Mouse (Mus musculus) forebrain, embryonic 15.5 days (tissue): Measurements from ENCODE around the gene Fam20b. TPM values are rescaled to one million over a fixed set of nuclear protein-coding genes. Genes with fewer than 3 reads are reported as not detected.

Experiments used
- ATAC-seq: fragments of 200-750 bp; cut with Nextera tagmentation; replicated peaks from 2 replicates; pipeline ENCODE4 v1.8.0; 2017; ENCODE audit warnings: mild to moderate bottlenecking, moderate TSS enrichment, moderate library complexity
- H3K27ac ChIP-seq: fragments of 300-500 bp; sonication (generic); replicated peaks from 2 replicates; pipeline ENCODE4 v1.5.1; 2015; ENCODE audit warnings: mild to moderate bottlenecking, inconsistent platforms
- H3K27me3 ChIP-seq: fragments of 300-500 bp; sonication (generic); 2 replicates; pipeline ENCODE4 v1.6.1; 2015; ENCODE audit warnings: inconsistent platforms
- H3K36me3 ChIP-seq: fragments of 300-500 bp; sonication (generic); 2 replicates; pipeline ENCODE4 v1.6.1; 2015; ENCODE audit warnings: mild to moderate bottlenecking, inconsistent platforms
- H3K4me1 ChIP-seq: fragments of 300-500 bp; sonication (generic); 2 replicates; pipeline ENCODE4 v1.6.1; 2015; ENCODE audit warnings: inconsistent platforms
- H3K4me2 ChIP-seq: fragments of 300-500 bp; sonication (generic); replicated peaks from 2 replicates; pipeline ENCODE4 v1.6.1; 2015; ENCODE audit warnings: mild to moderate bottlenecking, inconsistent platforms
- H3K4me3 ChIP-seq: fragments of 300-500 bp; sonication (generic); 2 replicates; pipeline ENCODE4 v1.5.1; 2015; ENCODE audit warnings: mild to moderate bottlenecking, inconsistent platforms
- H3K9ac ChIP-seq: fragments of 300-500 bp; sonication (generic); replicated peaks from 2 replicates; pipeline ENCODE4 v1.6.1; 2015; ENCODE audit warnings: mild to moderate bottlenecking, inconsistent platforms
- H3K9me3 ChIP-seq: fragments of 300-500 bp; sonication (generic); 2 replicates; pipeline ENCODE4 v1.6.1; 2016; ENCODE audit warnings: inconsistent platforms
- WGBS: fragments of 180-500 bp; shearing (Covaris S2); methylation state at CpG from one replicate; pipeline ENCODE4 v1.1.7; 2015; ENCODE audit warnings: mixed read lengths; 5-methylcytosine and 5-hydroxymethylcytosine counted together
- polyA plus RNA-seq: library from polyadenylated mRNA; unstranded; fragments of >200 nt; fragmentation: Nextera tagmentation; extraction: Ambion mirVana; gene quantifications from 2 replicates; pipeline ENCODE4 v1.2.1, GENCODE M21; 2015

The Fam20b gene
- polyA plus RNA-seq, 1 experiment from 2014 or later = 27.8 TPM

- no peak overlapping the region for H3K27ac ChIP-seq
- H3K4me1 ChIP-seq = peaks cover 13% of the 10 kb centered on the region
- no peaks in the 10 kb centered on the region; the same call in 1 of the 2 replicates for H3K27me3 ChIP-seq
- no peak overlapping the region for H3K4me2 ChIP-seq
- H3K9me3 ChIP-seq = no peaks in the 10 kb centered on the region
- WGBS = 75% methylated on average over 5 of the region's 5 CpGs
- ATAC-seq = no peak
- H3K4me3 ChIP-seq = no peak overlapping the region
- H3K36me3 ChIP-seq = peaks cover 9% of the 10 kb centered on the region; the same call in 1 of the 2 replicates
- H3K9ac ChIP-seq = no peak overlapping the region
These were observed 42.3 kb downstream of the Fam20b start for GRCm38 (mm10) chr1:156676596-156676995.

- ATAC-seq = no peak
- H3K9me3 ChIP-seq = no peaks in the 10 kb centered on the region
- no peak overlapping the region for H3K4me2 ChIP-seq
- no peaks in the 10 kb centered on the region; the same call in 1 of the 2 replicates for H3K27me3 ChIP-seq
- 44% methylated on average over 12 of the region's 12 CpGs for whole genome bisulfite sequencing
- no peak overlapping the region for H3K27ac ChIP-seq
- H3K36me3 ChIP-seq = peaks cover 6% of the 10 kb centered on the region; the same call in 1 of the 2 replicates
- H3K9ac ChIP-seq = no peak overlapping the region
- peaks cover 13% of the 10 kb centered on the region for H3K4me1 ChIP-seq
- H3K4me3 ChIP-seq = no peak overlapping the region
These were observed 42.7 kb downstream of the Fam20b start for GRCm38 (mm10) chr1:156676171-156676570.

- peak within 1 kb of the TSS; percentile 52 for H3K4me3 ChIP-seq
- H3K9me3 ChIP-seq = no peaks in the 10 kb centered on the region
- no peak within 1 kb of the TSS for H3K27ac ChIP-seq
- WGBS = 6% methylated on average over 37 of the region's 37 CpGs
- peaks cover 13% of the 10 kb centered on the region for H3K4me1 ChIP-seq
- no peaks in the 10 kb centered on the region; the same call in 1 of the 2 replicates for H3K27me3 ChIP-seq
- H3K4me2 ChIP-seq = peak within 1 kb of the TSS; percentile 97
- peak within 1 kb of the TSS; percentile 50 for H3K9ac ChIP-seq
- peak; percentile 78 for ATAC-seq
- no peaks in the 10 kb centered on the region for H3K36me3 ChIP-seq
These were observed 44.5 kb downstream of the Fam20b start, which contains the start of gene Tor3a for GRCm38 (mm10) chr1:156674195-156675000. Gene Tor3a, minus strand, starts transcription at chr1:156674356.

- peak; percentile 42 for ATAC-seq
- 2% methylated on average over 29 of the region's 29 CpGs for WGBS
- H3K4me2 ChIP-seq = peak overlapping the region; percentile 97
These were observed 45.3 kb downstream of the Fam20b start for GRCm38 (mm10) chr1:156673476-156674194.

GRCm38 (mm10) chr1:156672720-156673475 is 46.0 kb downstream of the Fam20b start:
- Histone ChIP-seq H3K9me3 (no peaks in the 10 kb centered on the region), H3K4me1 (peaks cover 13% of the 10 kb centered on the region), H3K27ac (no peak overlapping the region), H3K4me2 (peak overlapping the region; percentile 97), H3K27me3 (no peaks in the 10 kb centered on the region; the same call in 1 of the 2 replicates), H3K4me3 (peak overlapping the region; percentile 52), H3K36me3 (no peaks in the 10 kb centered on the region), H3K9ac (0 out of 2 replicates have a peak overlapping the region, but pooled peaks have one; percentile 50)
- WGBS = 8% methylated on average over 14 of the region's 14 CpGs
- no peak for ATAC-seq

More at GRCm38 (mm10) chr1:156673476-156674194, 45.3 kb downstream of the Fam20b start:
- no peaks in the 10 kb centered on the region; the same call in 1 of the 2 replicates for H3K27me3 ChIP-seq
- H3K27ac ChIP-seq = no peak overlapping the region
- H3K36me3 ChIP-seq = no peaks in the 10 kb centered on the region
- H3K4me1 ChIP-seq = peaks cover 13% of the 10 kb centered on the region
- H3K9me3 ChIP-seq = no peaks in the 10 kb centered on the region
- H3K4me3 ChIP-seq = peak overlapping the region; percentile 52
- peak overlapping the region; percentile 50 for H3K9ac ChIP-seq

- H3K4me3 ChIP-seq = no peak overlapping the region
- H3K4me2 ChIP-seq = no peak overlapping the region
- H3K27ac ChIP-seq = no peak overlapping the region
- H3K27me3 ChIP-seq = no peaks in the 10 kb centered on the region; the same call in 1 of the 2 replicates
- H3K4me1 ChIP-seq = peaks cover 13% of the 10 kb centered on the region
- H3K36me3 ChIP-seq = no peaks in the 10 kb centered on the region
- ATAC-seq = no peak
- WGBS = 92% methylated on average over 3 of the region's 3 CpGs
- H3K9ac ChIP-seq = no peak overlapping the region
- no peaks in the 10 kb centered on the region for H3K9me3 ChIP-seq
These were observed 47.0 kb downstream of the Fam20b start for GRCm38 (mm10) chr1:156671921-156672320.

GRCm38 (mm10) chr1:156669208-156669983 is 49.5 kb downstream of the Fam20b start:
- H3K9me3 ChIP-seq = no peaks in the 10 kb centered on the region
- H3K9ac ChIP-seq = no peak overlapping the region
- H3K36me3 ChIP-seq = no peaks in the 10 kb centered on the region
- H3K4me3 ChIP-seq = no peak overlapping the region
- H3K4me2 ChIP-seq = no peak overlapping the region
- H3K27ac ChIP-seq = no peak overlapping the region
- ATAC-seq = no peak
- peaks cover 11% of the 10 kb centered on the region for H3K4me1 ChIP-seq
- 47% methylated on average over 11 of the region's 11 CpGs for WGBS
- H3K27me3 ChIP-seq = no peaks in the 10 kb centered on the region; the same call in 1 of the 2 replicates

- no peaks in the 10 kb centered on the region for H3K9me3 ChIP-seq
- H3K4me3 ChIP-seq = no peak overlapping the region
- H3K27ac ChIP-seq = no peak overlapping the region
- no peaks in the 10 kb centered on the region; the same call in 1 of the 2 replicates for H3K27me3 ChIP-seq
- H3K9ac ChIP-seq = no peak overlapping the region
- WGBS = 41% methylated on average over 5 of the region's 5 CpGs
- H3K4me2 ChIP-seq = no peak overlapping the region
- no peaks in the 10 kb centered on the region for H3K36me3 ChIP-seq
- peaks cover 3% of the 10 kb centered on the region; the same call in 1 of the 2 replicates for H3K4me1 ChIP-seq
- ATAC-seq = no peak
These were observed 50.3 kb downstream of the Fam20b start for GRCm38 (mm10) chr1:156668602-156669001.

GRCm38 (mm10) chr1:156667141-156667926 is 51.6 kb downstream of the Fam20b start:
- no peaks in the 10 kb centered on the region for H3K27me3 ChIP-seq
- H3K4me1 ChIP-seq = no peaks in the 10 kb centered on the region
- H3K4me3 ChIP-seq = no peak overlapping the region
- no peak overlapping the region for H3K9ac ChIP-seq
- no peaks in the 10 kb centered on the region for H3K36me3 ChIP-seq
- no peak overlapping the region for H3K4me2 ChIP-seq
- WGBS = 89% methylated on average over 23 of the region's 23 CpGs
- H3K9me3 ChIP-seq = no peaks in the 10 kb centered on the region
- no peak for ATAC-seq
- no peak overlapping the region for H3K27ac ChIP-seq

GRCm38 (mm10) chr1:156665777-156666176 is 53.1 kb downstream of the Fam20b start:
- Histone ChIP-seq H3K36me3 (peaks cover 4% of the 10 kb centered on the region; the same call in 1 of the 2 replicates), H3K27me3 (no peaks in the 10 kb centered on the region), H3K9ac (no peak overlapping the region), H3K4me1 (no peaks in the 10 kb centered on the region), H3K27ac (no peak overlapping the region), H3K9me3 (no peaks in the 10 kb centered on the region), H3K4me2 (no peak overlapping the region), H3K4me3 (no peak overlapping the region)
- no peak for ATAC-seq
- WGBS = 90% methylated on average over 8 of the region's 8 CpGs
